Mouse (Mus musculus): ENCODE results near the gene Babam2. TPM values are rescaled to one million over a fixed set of nuclear protein-coding genes. Genes with fewer than 3 reads are reported as not detected.

The Babam2 gene
- polyA plus RNA-seq, 1 experiment from 2014 or later: 54.7 TPM

GRCm38 (mm10) chr5:32068616-32069015 is 371.1 kb downstream of the Babam2 start:
- Histone ChIP-seq H3K4me1 (ENCODE audit: control insufficient read depth, insufficient read depth, low read length) (no peaks in the 10 kb centered on the region), H3K9ac (ENCODE audit: low read depth, low read length) (no peak overlapping the region), H3K27ac (ENCODE audit: low read length) (no peak overlapping the region), H3K9me3 (replicated peaks; ENCODE audit: control insufficient read depth, low read length, poor library complexity, severe bottlenecking) (no peaks in the 10 kb centered on the region), H3K36me3 (ENCODE audit: control insufficient read depth, insufficient read depth, low read length) (no peaks in the 10 kb centered on the region), H3K4me2 (ENCODE audit: low read length) (no peak overlapping the region), H3K27me3 (ENCODE audit: control insufficient read depth, insufficient read depth, low read depth, low read length) (no peaks in the 10 kb centered on the region), H3K4me3 (ENCODE audit: low read depth, low read length) (no peak overlapping the region)
- 88% methylated on average over 3 of the region's 3 CpGs for WGBS
- no peak for ATAC-seq

GRCm38 (mm10) chr5:32069096-32069495 is 371.6 kb downstream of the Babam2 start:
- Histone ChIP-seq H3K9ac (ENCODE audit: low read depth, low read length) (no peak overlapping the region), H3K36me3 (ENCODE audit: control insufficient read depth, insufficient read depth, low read length) (no peaks in the 10 kb centered on the region), H3K27ac (ENCODE audit: low read length) (no peak overlapping the region), H3K4me1 (ENCODE audit: control insufficient read depth, insufficient read depth, low read length) (no peaks in the 10 kb centered on the region), H3K4me3 (ENCODE audit: low read depth, low read length) (no peak overlapping the region), H3K27me3 (ENCODE audit: control insufficient read depth, insufficient read depth, low read depth, low read length) (no peaks in the 10 kb centered on the region), H3K9me3 (replicated peaks; ENCODE audit: control insufficient read depth, low read length, poor library complexity, severe bottlenecking) (no peaks in the 10 kb centered on the region), H3K4me2 (ENCODE audit: low read length) (no peak overlapping the region)
- no peak for ATAC-seq
- 75% methylated on average over 4 of the region's 4 CpGs for WGBS

- WGBS: 83% methylated on average over 10 of the region's 10 CpGs
- H3K4me2 ChIP-seq (ENCODE audit: low read length): no peak overlapping the region
Observed at GRCm38 (mm10) chr5:32069566-32070169, 372.2 kb downstream of the Babam2 start.

GRCm38 (mm10) chr5:32070781-32071180 is 373.3 kb downstream of the Babam2 start:
- Histone ChIP-seq H3K4me3 (ENCODE audit: low read depth, low read length) (no peak overlapping the region), H3K36me3 (ENCODE audit: control insufficient read depth, insufficient read depth, low read length) (no peaks in the 10 kb centered on the region), H3K9me3 (replicated peaks; ENCODE audit: control insufficient read depth, low read length, poor library complexity, severe bottlenecking) (no peaks in the 10 kb centered on the region), H3K4me2 (ENCODE audit: low read length) (no peak overlapping the region), H3K27ac (ENCODE audit: low read length) (no peak overlapping the region), H3K9ac (ENCODE audit: low read depth, low read length) (no peak overlapping the region), H3K4me1 (ENCODE audit: control insufficient read depth, insufficient read depth, low read length) (no peaks in the 10 kb centered on the region), H3K27me3 (ENCODE audit: control insufficient read depth, insufficient read depth, low read depth, low read length) (no peaks in the 10 kb centered on the region)
- WGBS: 98% methylated on average over 3 of the region's 3 CpGs
- no peak for ATAC-seq

More at GRCm38 (mm10) chr5:32069566-32070169, 372.2 kb downstream of the Babam2 start:
- ATAC-seq: no peak
- Histone ChIP-seq H3K4me3 (ENCODE audit: low read depth, low read length) (no peak overlapping the region), H3K36me3 (ENCODE audit: control insufficient read depth, insufficient read depth, low read length) (no peaks in the 10 kb centered on the region), H3K4me1 (ENCODE audit: control insufficient read depth, insufficient read depth, low read length) (no peaks in the 10 kb centered on the region), H3K27me3 (ENCODE audit: control insufficient read depth, insufficient read depth, low read depth, low read length) (no peaks in the 10 kb centered on the region), H3K9me3 (replicated peaks; ENCODE audit: control insufficient read depth, low read length, poor library complexity, severe bottlenecking) (no peaks in the 10 kb centered on the region), H3K9ac (ENCODE audit: low read depth, low read length) (no peak overlapping the region), H3K27ac (ENCODE audit: low read length) (no peak overlapping the region)

GRCm38 (mm10) chr5:32071314-32071713 is 373.8 kb downstream of the Babam2 start:
- Histone ChIP-seq H3K4me2 (ENCODE audit: low read length) (no peak overlapping the region), H3K4me1 (ENCODE audit: control insufficient read depth, insufficient read depth, low read length) (no peaks in the 10 kb centered on the region), H3K27ac (ENCODE audit: low read length) (no peak overlapping the region), H3K27me3 (ENCODE audit: control insufficient read depth, insufficient read depth, low read depth, low read length) (no peaks in the 10 kb centered on the region), H3K36me3 (ENCODE audit: control insufficient read depth, insufficient read depth, low read length) (no peaks in the 10 kb centered on the region), H3K4me3 (ENCODE audit: low read depth, low read length) (no peak overlapping the region), H3K9me3 (replicated peaks; ENCODE audit: control insufficient read depth, low read length, poor library complexity, severe bottlenecking) (no peaks in the 10 kb centered on the region), H3K9ac (ENCODE audit: low read depth, low read length) (no peak overlapping the region)
- WGBS: 96% methylated on average over 4 of the region's 4 CpGs
- no peak for ATAC-seq

GRCm38 (mm10) chr5:32071824-32072223 is 374.3 kb downstream of the Babam2 start:
- Histone ChIP-seq H3K4me3 (ENCODE audit: low read depth, low read length) (no peak overlapping the region), H3K36me3 (ENCODE audit: control insufficient read depth, insufficient read depth, low read length) (no peaks in the 10 kb centered on the region), H3K9me3 (replicated peaks; ENCODE audit: control insufficient read depth, low read length, poor library complexity, severe bottlenecking) (no peaks in the 10 kb centered on the region), H3K4me1 (ENCODE audit: control insufficient read depth, insufficient read depth, low read length) (no peaks in the 10 kb centered on the region), H3K27ac (ENCODE audit: low read length) (no peak overlapping the region), H3K9ac (ENCODE audit: low read depth, low read length) (no peak overlapping the region), H3K4me2 (ENCODE audit: low read length) (no peak overlapping the region), H3K27me3 (ENCODE audit: control insufficient read depth, insufficient read depth, low read depth, low read length) (no peaks in the 10 kb centered on the region)
- WGBS: 96% methylated on average over 5 of the region's 5 CpGs
- no peak for ATAC-seq

GRCm38 (mm10) chr5:32072877-32073276 is 375.4 kb downstream of the Babam2 start:
- ATAC-seq: no peak
- Histone ChIP-seq H3K36me3 (ENCODE audit: control insufficient read depth, insufficient read depth, low read length) (no peaks in the 10 kb centered on the region), H3K4me1 (ENCODE audit: control insufficient read depth, insufficient read depth, low read length) (no peaks in the 10 kb centered on the region), H3K27me3 (ENCODE audit: control insufficient read depth, insufficient read depth, low read depth, low read length) (no peaks in the 10 kb centered on the region), H3K4me2 (ENCODE audit: low read length) (no peak overlapping the region), H3K9ac (ENCODE audit: low read depth, low read length) (no peak overlapping the region), H3K4me3 (ENCODE audit: low read depth, low read length) (no peak overlapping the region), H3K27ac (ENCODE audit: low read length) (no peak overlapping the region), H3K9me3 (replicated peaks; ENCODE audit: control insufficient read depth, low read length, poor library complexity, severe bottlenecking) (no peaks in the 10 kb centered on the region)
- 100% methylated on average over 3 of the region's 3 CpGs for WGBS

- H3K27me3 ChIP-seq (ENCODE audit: control insufficient read depth, insufficient read depth, low read depth, low read length): no peaks in the 10 kb centered on the region
- WGBS: 89% methylated on average over 3 of the region's 3 CpGs
- H3K9ac ChIP-seq (ENCODE audit: low read depth, low read length): no peak overlapping the region
- H3K4me1 ChIP-seq (ENCODE audit: control insufficient read depth, insufficient read depth, low read length): no peaks in the 10 kb centered on the region
- no peaks in the 10 kb centered on the region for H3K36me3 ChIP-seq (ENCODE audit: control insufficient read depth, insufficient read depth, low read length)
- no peak overlapping the region for H3K4me2 ChIP-seq (ENCODE audit: low read length)
- no peak overlapping the region for H3K4me3 ChIP-seq (ENCODE audit: low read depth, low read length)
- no peaks in the 10 kb centered on the region for H3K9me3 ChIP-seq (replicated peaks; ENCODE audit: control insufficient read depth, low read length, poor library complexity, severe bottlenecking)
- no peak overlapping the region for H3K27ac ChIP-seq (ENCODE audit: low read length)
- no peak for ATAC-seq
Observed at GRCm38 (mm10) chr5:32074053-32074452, 376.6 kb downstream of the Babam2 start.

- no peak overlapping the region for H3K4me3 ChIP-seq (ENCODE audit: low read depth, low read length)
- H3K9ac ChIP-seq (ENCODE audit: low read depth, low read length): no peak overlapping the region
- WGBS: 94% methylated on average over 3 of the region's 3 CpGs
- H3K4me2 ChIP-seq (ENCODE audit: low read length): no peak overlapping the region
- H3K36me3 ChIP-seq (ENCODE audit: control insufficient read depth, insufficient read depth, low read length): no peaks in the 10 kb centered on the region
- H3K9me3 ChIP-seq (replicated peaks; ENCODE audit: control insufficient read depth, low read length, poor library complexity, severe bottlenecking): no peaks in the 10 kb centered on the region
- no peaks in the 10 kb centered on the region for H3K4me1 ChIP-seq (ENCODE audit: control insufficient read depth, insufficient read depth, low read length)
- ATAC-seq: no peak
- no peaks in the 10 kb centered on the region for H3K27me3 ChIP-seq (ENCODE audit: control insufficient read depth, insufficient read depth, low read depth, low read length)
- H3K27ac ChIP-seq (ENCODE audit: low read length): no peak overlapping the region
Observed at GRCm38 (mm10) chr5:32077139-32077538, 379.7 kb downstream of the Babam2 start.
